Mouse (Mus musculus): Measurements from ENCODE around the gene Msi2. TPM values are rescaled to one million over a fixed set of nuclear protein-coding genes. Genes with fewer than 3 reads are reported as not detected.

Gene Msi2
- total RNA-seq, 2 experiments from 2014 or later = 181 to 262 TPM

GRCm38 (mm10) chr11:88592099-88592498 is 126.2 kb downstream of the Msi2 start:
- DNase-seq = no peak

- DNase-seq = no peak
These were observed 127.7 kb downstream of the Msi2 start for GRCm38 (mm10) chr11:88590647-88591046.

- DNase-seq = no peak
These were observed 128.7 kb downstream of the Msi2 start for GRCm38 (mm10) chr11:88589641-88590040.

- no peak for DNase-seq
These were observed 129.6 kb downstream of the Msi2 start for GRCm38 (mm10) chr11:88588688-88589210.

GRCm38 (mm10) chr11:88587710-88588109 is 130.6 kb downstream of the Msi2 start:
- no peak for DNase-seq

- DNase-seq = no peak
These were observed 132.4 kb downstream of the Msi2 start for GRCm38 (mm10) chr11:88585880-88586279.

GRCm38 (mm10) chr11:88585171-88585632 is 133.1 kb downstream of the Msi2 start:
- no peak for DNase-seq

GRCm38 (mm10) chr11:88583866-88584265 is 134.4 kb downstream of the Msi2 start:
- DNase-seq = no peak

GRCm38 (mm10) chr11:88583259-88583833 is 135.0 kb downstream of the Msi2 start:
- no peak for DNase-seq

GRCm38 (mm10) chr11:88582781-88583180 is 135.5 kb downstream of the Msi2 start:
- DNase-seq = no peak

GRCm38 (mm10) chr11:88582021-88582707 is 136.1 kb downstream of the Msi2 start:
- DNase-seq = no peak

GRCm38 (mm10) chr11:88581375-88581774 is 136.9 kb downstream of the Msi2 start:
- DNase-seq = no peak

- no peak for DNase-seq
These were observed 139.6 kb downstream of the Msi2 start for GRCm38 (mm10) chr11:88578700-88579099.

GRCm38 (mm10) chr11:88577076-88577475 is 141.2 kb downstream of the Msi2 start:
- no peak for DNase-seq

GRCm38 (mm10) chr11:88576233-88576998 is 141.9 kb downstream of the Msi2 start:
- no peak for DNase-seq

GRCm38 (mm10) chr11:88574575-88575360 is 143.5 kb downstream of the Msi2 start:
- no peak for DNase-seq

GRCm38 (mm10) chr11:88573013-88573412 is 145.3 kb downstream of the Msi2 start:
- no peak for DNase-seq

- no peak for DNase-seq
These were observed 145.9 kb downstream of the Msi2 start for GRCm38 (mm10) chr11:88572461-88572860.

GRCm38 (mm10) chr11:88570715-88571202 is 147.6 kb downstream of the Msi2 start:
- no peak for DNase-seq

- no peak for DNase-seq
These were observed 151.4 kb downstream of the Msi2 start for GRCm38 (mm10) chr11:88566613-88567606.

- no peak for DNase-seq
These were observed 153.5 kb downstream of the Msi2 start for GRCm38 (mm10) chr11:88564810-88565209.
